Mouse (Mus musculus) CH12.LX (cell line): ENCODE measurements at regions not wholly inside any gene's neighbourhood (a gene's known extent, or its start where the extent isn't known, plus 50 kb on each side); places are given as distances from the start of the nearest gene placed in this dataset.
A peak's percentile ranks its signal among the peaks of the same experiment; 100 is the strongest.

Experiments
- DNase-seq: peaks from one replicate; pipeline ENCODE4 v3.0.0-alpha.2; 2013; ENCODE audit errors: extremely low read depth
- H3K27ac ChIP-seq: 2 replicates; pipeline ENCODE4 v1.5.1; 2012; ENCODE audit warnings: low read depth, mild to moderate bottlenecking, control low read depth, moderate library complexity; ENCODE audit not compliant: insufficient read depth
- H3K27me3 ChIP-seq: replicated peaks from 2 replicates; pipeline ENCODE3; 2012; ENCODE audit warnings: inconsistent platforms
- H3K36me3 ChIP-seq, 2 experiments: replicated peaks in 1 of 2; 2 replicates each; pipeline versions ENCODE3 to v1.6.1; 2012; ENCODE audit warnings: inconsistent platforms in 1 of 2, low read length in 1 of 2, mild to moderate bottlenecking in 1 of 2, mixed read lengths in 1 of 2, moderate library complexity in 1 of 2; ENCODE audit not compliant: control insufficient read depth in 1 of 2, insufficient read depth in 1 of 2
- H3K4me1 ChIP-seq, 2 experiments: 2 replicates each; pipeline ENCODE4 v1.6.1; 2012; ENCODE audit warnings: inconsistent platforms in 1 of 2, moderate library complexity in 1 of 2; ENCODE audit not compliant: insufficient read depth in 2 of 2, control insufficient read depth in 1 of 2
- H3K4me2 ChIP-seq: 2 replicates; pipeline ENCODE4 v1.6.1; 2012; ENCODE audit warnings: low read depth, mild to moderate bottlenecking, control low read depth; ENCODE audit not compliant: poor library complexity, insufficient read depth, severe bottlenecking
- H3K4me3 ChIP-seq, 3 experiments: fragments of 150-350 bp in 1 of 3; sonication (generic) in 1 of 3; replicated peaks in 1 of 3; 2 replicates each; pipeline versions ENCODE3 to v1.5.1; 2011 to 2012; ENCODE audit warnings: low read depth in 2 of 3, low read length in 2 of 3, mild to moderate bottlenecking in 2 of 3, moderate library complexity in 2 of 3, control low read depth in 1 of 3, improper control_type of control experiment in 1 of 3, inconsistent platforms in 1 of 3, mixed read lengths in 1 of 3; ENCODE audit not compliant: poor library complexity in 1 of 3
- H3K79me2 ChIP-seq: replicated peaks from 2 replicates; pipeline ENCODE4 v1.6.1; 2012; ENCODE audit warnings: mild to moderate bottlenecking, moderate library complexity; ENCODE audit not compliant: control insufficient read depth, poor library complexity, insufficient read depth, severe bottlenecking; ENCODE audit errors: extremely low read depth
- H3K9ac ChIP-seq: 2 replicates; pipeline ENCODE4 v1.6.1; 2012; ENCODE audit warnings: low read depth, mild to moderate bottlenecking, control low read depth, moderate library complexity; ENCODE audit not compliant: insufficient read depth
- H3K9me3 ChIP-seq: replicated peaks from 2 replicates; pipeline ENCODE3; 2012; ENCODE audit warnings: low read length, inconsistent platforms, mixed read lengths
- BHLHE40 ChIP-seq: IDR thresholded peaks from 2 replicates; pipeline ENCODE4 v1.6.1; 2011; ENCODE audit warnings: mild to moderate bottlenecking, low read depth, low read length, improper control_type of control experiment
- CHD1 ChIP-seq: IDR thresholded peaks from 2 replicates; pipeline ENCODE4 v1.6.1; 2012; ENCODE audit warnings: low read depth, low read length, improper control_type of control experiment, inconsistent platforms
- CHD2 ChIP-seq: IDR thresholded peaks from 2 replicates; pipeline ENCODE4 v1.6.1; 2011; ENCODE audit warnings: low read length, improper control_type of control experiment
- CTCF ChIP-seq, 2 experiments: IDR thresholded peaks in 1 of 2; conservative IDR thresholded peaks in 1 of 2; 2 replicates each; pipeline ENCODE4 v1.5.1; 2011 to 2012; ENCODE audit warnings: low read depth in 2 of 2, low read length in 2 of 2, improper control_type of control experiment in 1 of 2, inconsistent platforms in 1 of 2, mild to moderate bottlenecking in 1 of 2, moderate library complexity in 1 of 2
- E2F4 ChIP-seq: IDR thresholded peaks from 2 replicates; pipeline ENCODE4 v1.6.1; 2011; ENCODE audit warnings: low read depth, low read length, improper control_type of control experiment; ENCODE audit not compliant: insufficient replicate concordance
- ELF1 ChIP-seq: IDR thresholded peaks from 2 replicates; pipeline ENCODE4 v1.6.1; 2014; ENCODE audit warnings: low read depth, mild to moderate bottlenecking, inconsistent platforms, low read length, improper control_type of control experiment
- EP300 ChIP-seq: IDR thresholded peaks from 2 replicates; pipeline ENCODE4 v1.6.1; 2011; ENCODE audit warnings: low read length, improper control_type of control experiment
- ETS1 ChIP-seq: conservative IDR thresholded peaks from 2 replicates; pipeline ENCODE4 v1.6.1; 2012; ENCODE audit warnings: low read depth, mild to moderate bottlenecking, inconsistent platforms, low read length, improper control_type of control experiment, moderate library complexity
- GABPA ChIP-seq: IDR thresholded peaks from 2 replicates; pipeline ENCODE4 v1.6.1; 2012; ENCODE audit warnings: low read depth, low read length, improper control_type of control experiment, inconsistent platforms; ENCODE audit not compliant: insufficient replicate concordance
- HCFC1 ChIP-seq: IDR thresholded peaks from 2 replicates; pipeline ENCODE4 v1.6.1; 2012; ENCODE audit warnings: low read depth, mild to moderate bottlenecking, inconsistent platforms, low read length, improper control_type of control experiment
- IRF4 ChIP-seq: IDR thresholded peaks from 2 replicates; pipeline ENCODE4 v1.6.1; 2014; ENCODE audit warnings: low read depth, mild to moderate bottlenecking, inconsistent platforms, low read length, improper control_type of control experiment
- JUN ChIP-seq: IDR thresholded peaks from 2 replicates; pipeline ENCODE4 v1.6.1; 2011; ENCODE audit warnings: low read depth, mild to moderate bottlenecking, low read length, improper control_type of control experiment, moderate library complexity; ENCODE audit not compliant: insufficient read depth
- JUND ChIP-seq: conservative IDR thresholded peaks from 2 replicates; pipeline ENCODE4 v1.6.1; 2011; ENCODE audit warnings: low read depth, low read length, improper control_type of control experiment
- KAT2A ChIP-seq: IDR thresholded peaks from 2 replicates; pipeline ENCODE4 v1.6.1; 2012; ENCODE audit warnings: low read length, improper control_type of control experiment, inconsistent platforms; ENCODE audit not compliant: insufficient replicate concordance
- MAFK ChIP-seq: IDR thresholded peaks from 2 replicates; pipeline ENCODE4 v1.6.1; 2011; ENCODE audit warnings: low read length, improper control_type of control experiment; ENCODE audit not compliant: insufficient replicate concordance
- MAX ChIP-seq: IDR thresholded peaks from 2 replicates; pipeline ENCODE4 v1.6.1; 2011; ENCODE audit warnings: low read length, improper control_type of control experiment
- MAZ ChIP-seq: IDR thresholded peaks from 2 replicates; pipeline ENCODE4 v1.6.1; 2012; ENCODE audit warnings: low read depth, mild to moderate bottlenecking, inconsistent platforms, low read length, improper control_type of control experiment, moderate library complexity
- MEF2A ChIP-seq: IDR thresholded peaks from 2 replicates; pipeline ENCODE4 v1.6.1; 2014; ENCODE audit warnings: low read depth, mild to moderate bottlenecking, inconsistent platforms, low read length, improper control_type of control experiment, borderline replicate concordance
- MXI1 ChIP-seq: IDR thresholded peaks from 2 replicates; pipeline ENCODE4 v1.6.1; 2011; ENCODE audit warnings: mild to moderate bottlenecking, low read depth, low read length, improper control_type of control experiment
- MYC ChIP-seq: IDR thresholded peaks from 2 replicates; pipeline ENCODE4 v1.6.1; 2011; ENCODE audit warnings: low read depth, mild to moderate bottlenecking, improper control_type of control experiment, low read length
- NELFE ChIP-seq: IDR thresholded peaks from 2 replicates; pipeline ENCODE4 v1.6.1; 2011; ENCODE audit warnings: low read depth, low read length, improper control_type of control experiment
- NRF1 ChIP-seq: IDR thresholded peaks from 2 replicates; pipeline ENCODE4 v1.6.1; 2014; ENCODE audit warnings: low read depth, mild to moderate bottlenecking, inconsistent platforms, low read length, improper control_type of control experiment, moderate library complexity
- PAX5 ChIP-seq: IDR thresholded peaks from 2 replicates; pipeline ENCODE4 v1.6.1; 2012; ENCODE audit warnings: low read length, inconsistent platforms, mixed read lengths
- POLR2A ChIP-seq: IDR thresholded peaks from 2 replicates; pipeline ENCODE4 v1.6.1; 2011; ENCODE audit warnings: low read depth, mild to moderate bottlenecking, improper control_type of control experiment, low read length
- POLR2AphosphoS2 ChIP-seq: IDR thresholded peaks from 2 replicates; pipeline ENCODE4 v1.6.1; 2011; ENCODE audit warnings: low read depth, low read length, improper control_type of control experiment
- RAD21 ChIP-seq: IDR thresholded peaks from 2 replicates; pipeline ENCODE4 v1.6.1; 2011; ENCODE audit warnings: low read depth, mild to moderate bottlenecking, low read length, improper control_type of control experiment, moderate library complexity
- RCOR1 ChIP-seq: conservative IDR thresholded peaks from 2 replicates; pipeline ENCODE4 v1.6.1; 2012; ENCODE audit warnings: low read depth, mild to moderate bottlenecking, inconsistent platforms, low read length, improper control_type of control experiment
- SIN3A ChIP-seq: IDR thresholded peaks from 2 replicates; pipeline ENCODE4 v1.6.1; 2012; ENCODE audit warnings: low read length, improper control_type of control experiment, inconsistent platforms
- SMC3 ChIP-seq: IDR thresholded peaks from 2 replicates; pipeline ENCODE4 v1.6.1; 2011; ENCODE audit warnings: low read depth, low read length, improper control_type of control experiment
- TBP ChIP-seq: conservative IDR thresholded peaks from 2 replicates; pipeline ENCODE4 v1.6.1; 2011; ENCODE audit warnings: low read depth, low read length, improper control_type of control experiment
- TCF12 ChIP-seq: IDR thresholded peaks from 2 replicates; pipeline ENCODE4 v1.6.1; 2014; ENCODE audit warnings: low read depth, mild to moderate bottlenecking, inconsistent platforms, low read length, improper control_type of control experiment
- UBTF ChIP-seq: IDR thresholded peaks from 2 replicates; pipeline ENCODE4 v1.6.1; 2012; ENCODE audit warnings: low read depth, mild to moderate bottlenecking, inconsistent platforms, low read length, improper control_type of control experiment, moderate library complexity
- USF1 ChIP-seq: IDR thresholded peaks from 2 replicates; pipeline ENCODE4 v1.6.1; 2014; ENCODE audit warnings: low read depth, mild to moderate bottlenecking, inconsistent platforms, low read length, improper control_type of control experiment
- USF2 ChIP-seq: conservative IDR thresholded peaks from 2 replicates; pipeline ENCODE4 v1.6.1; 2011; ENCODE audit warnings: low read depth, low read length, improper control_type of control experiment
- ZC3H11A ChIP-seq: IDR thresholded peaks from 2 replicates; pipeline ENCODE4 v1.6.1; 2012; ENCODE audit warnings: low read depth, mild to moderate bottlenecking, inconsistent platforms, low read length, improper control_type of control experiment
- ZKSCAN1 ChIP-seq: IDR thresholded peaks from 2 replicates; pipeline ENCODE4 v1.6.1; 2012; ENCODE audit warnings: low read depth, inconsistent platforms, low read length, improper control_type of control experiment, borderline replicate concordance
- ZMIZ1 ChIP-seq: IDR thresholded peaks from 2 replicates; pipeline ENCODE4 v1.6.1; 2012; ENCODE audit warnings: low read depth, mild to moderate bottlenecking, inconsistent platforms, low read length, improper control_type of control experiment
- ZNF384 ChIP-seq: IDR thresholded peaks from 2 replicates; pipeline ENCODE4 v1.6.1; 2012; ENCODE audit warnings: low read depth, low read length, improper control_type of control experiment, inconsistent platforms
- dilution Hi-C: fragments of 300-500 bp; cut with MboI; formaldehyde crosslinking; loops from 2 replicates; pipeline ENCODE4 v1.14.3; 2020; ENCODE audit warnings: low sequenced_read_pairs; ENCODE audit not compliant: extremely low pct_unique_long_range_greater_than_20kb, extremely low pct_ligation_motif_present
- in situ Hi-C: fragments of 300-500 bp; cut with MboI; formaldehyde crosslinking; loops from 3 replicates; pipeline ENCODE4 v1.14.3; 2019; ENCODE audit warnings: low sequenced_read_pairs, low pct_ligation_motif_present, low pct_unique_long_range_greater_than_20kb, mixed read lengths

GRCm38 (mm10) chr2:46372847-46373461 lies 1255.8 kb upstream of the Zeb2 start:
- in situ Hi-C loops = no loop called here
- dilution Hi-C loops = no loop called here
- Histone ChIP-seq H3K4me1 (peaks cover 6 to 52% of the 10 kb centered on the region in 2 experiments; a peak in 3 of 4 replicates), H3K79me2 (no peaks in the 10 kb centered on the region), H3K4me3 (no peak overlapping the region), H3K27ac (peak overlapping the region; percentile 64), H3K36me3 (peaks cover 6 to 8% of the 10 kb centered on the region in 2 experiments), H3K4me2 (peak overlapping the region; percentile 36), H3K9ac (peak overlapping the region; percentile 48), H3K9me3 (peaks cover 18% of the 10 kb centered on the region), H3K27me3 (no peaks in the 10 kb centered on the region)
- peak; percentile 87 for DNase-seq
- TF ChIP-seq NRF1 (no peak), MEF2A (peak; percentile 91), USF1 (no peak), MXI1 (no peak), PAX5 (no peak), NELFE (no peak), POLR2AphosphoS2 (no peak), EP300 (peak; percentile 95), IRF4 (peak; percentile 92), JUND (peak; percentile 94), ZC3H11A (no peak), CHD2 (peak; percentile 83), ZNF384 (peak; percentile 70; the same call in 1 of the 2 replicates), ELF1 (no peak; the same call in 1 of the 2 replicates), UBTF (no peak), CHD1 (no peak; the same call in 1 of the 2 replicates), E2F4 (peak; percentile 71; the same call in 1 of the 2 replicates), MYC (peak; percentile 62; the same call in 1 of the 2 replicates), BHLHE40 (peak; percentile 43), KAT2A (peak; percentile 62; the same call in 1 of the 2 replicates), POLR2A (no peak), SIN3A (peak; percentile 78), USF2 (no peak), ZKSCAN1 (no peak), ETS1 (peak; percentile 85), TCF12 (peak; percentile 94), RCOR1 (peak; percentile 70; the same call in 1 of the 2 replicates), HCFC1 (no peak), GABPA (no peak), MAX (no peak), CTCF (conservative IDR thresholded peaks at IDR 0.05 in 1 of 2, IDR thresholded peaks at IDR 0.05 in 1 of 2; ENCODE audit: low read depth in 2 of 2, low read length in 2 of 2) (no peak), TBP (peak; percentile 76), ZMIZ1 (peak; percentile 45; the same call in 1 of the 2 replicates), SMC3 (no peak; the same call in none of the 2 replicates), MAFK (peak; percentile 80), JUN (peak; percentile 79), RAD21 (peak; percentile 13), MAZ (no peak; the same call in none of the 2 replicates)
